Mouse (Mus musculus) hindbrain, embryonic 14.5 days (tissue): ENCODE measurements around the gene Chst10. TPM values are rescaled to one million over a fixed set of nuclear protein-coding genes. Genes with fewer than 3 reads are reported as not detected.

Source experiments
- polyA plus RNA-seq: library from polyadenylated mRNA; unstranded; fragments of >200 nt; fragmentation: Nextera tagmentation; extraction: Ambion mirVana; gene quantifications from 2 replicates; pipeline ENCODE4 v1.2.1, GENCODE M21; 2014

Gene Chst10
- polyA plus RNA-seq, 1 experiment from 2014 or later: 63.1 TPM

Other genes with a start within 250 kb of the Chst10 start
- 29.5 and 31.3 TPM in 2 replicates for gene Aff3, start 233.2 kb downstream of the Chst10 start, polyA plus RNA-seq
- 31.5 and 33.7 TPM in 2 replicates for gene Lonrf2, start 61.5 kb downstream of the Chst10 start, polyA plus RNA-seq
- gene Nms, start 41.0 kb upstream of the Chst10 start, polyA plus RNA-seq: 1.7 and 3.2 TPM in 2 replicates
- gene Pdcl3, start 87.4 kb upstream of the Chst10 start, polyA plus RNA-seq: 131 and 141 TPM in 2 replicates